Mouse (Mus musculus): ENCODE data around the gene Kif26b.

- TF ChIP-seq CTCF (IDR thresholded peaks at IDR 0.05; ENCODE audit: insufficient read depth, low read depth, low read length) (no peak), POLR2A (IDR thresholded peaks at IDR 0.05; ENCODE audit: insufficient read depth, low read depth, low read length) (no peak)
These were observed 357.7 kb downstream of the Kif26b start for GRCm38 (mm10) chr1:178886671-178887070.
